Mouse (Mus musculus) left cerebral cortex, adult 2 months (tissue): ENCODE measurements around the gene Satb2. TPM values are rescaled to one million over a fixed set of nuclear protein-coding genes. Genes with fewer than 3 reads are reported as not detected.

Source experiments
- DNase-seq, 2 experiments: peaks; one replicate each; pipeline ENCODE4 v3.0.0; 2021 to 2022; ENCODE audit warnings: low spot score in 2 of 2, mixed read lengths in 1 of 2; ENCODE audit errors: extremely low spot score in 1 of 2
- H3K27ac ChIP-seq: fragments of 200-600 bp; 2 replicates; pipeline ENCODE4 v1.8.1; 2022
- H3K4me3 ChIP-seq: fragments of 200-600 bp; 2 replicates; pipeline ENCODE4 v1.8.1; 2022
- CTCF ChIP-seq: fragments of 200-600 bp; IDR thresholded peaks from 2 replicates; pipeline ENCODE4 v1.8.1; 2022; ENCODE audit warnings: antibody characterized with exemption, mild to moderate bottlenecking, moderate library complexity
- intact Hi-C: fragments of 180-260 bp; cut with DNase I; formaldehyde crosslinking; loops from one replicate; pipeline ENCODE4 v1.15.1; 2025
- total RNA-seq, 2 experiments: library from RNA; stranded (reverse); gene quantifications; 2 replicates each; pipeline ENCODE4 v1.2.3; 2021

The Satb2 gene
- total RNA-seq, 2 experiments from 2014 or later: 80.2 to 91.0 TPM

DNA sequence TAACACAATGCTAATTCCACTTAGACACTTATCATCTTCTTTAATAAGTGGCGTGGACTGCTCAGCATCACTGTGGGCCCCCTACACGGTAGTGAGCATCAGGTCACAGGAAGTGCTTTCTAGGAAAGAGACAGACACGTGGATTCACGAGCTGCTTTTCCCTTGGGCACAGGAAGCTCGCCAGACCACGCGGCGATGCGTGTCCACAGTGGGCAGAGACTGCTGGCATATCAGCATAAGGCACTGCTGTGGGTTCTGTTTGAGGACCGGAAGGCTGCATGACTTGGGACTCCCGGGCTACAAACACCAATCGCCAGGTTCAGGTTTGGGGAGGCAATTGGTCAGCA lies 22.7 kb downstream of the Satb2 start:
- Histone ChIP-seq H3K4me3 (no peak overlapping the region), H3K27ac (peak overlapping the region; percentile 58)
- intact Hi-C loops: no loop called here
- DNase-seq: no peak
- TF ChIP-seq CTCF: no peak

- Histone ChIP-seq H3K4me3 (no peak overlapping the region), H3K27ac (peak overlapping the region; percentile 58)
- no peak for TF ChIP-seq CTCF
- intact Hi-C loops: no loop called here
- DNase-seq: no peak
Measured at GRCm38 (mm10) chr1:56955055-56955738, 23.3 kb downstream of the Satb2 start.

DNA sequence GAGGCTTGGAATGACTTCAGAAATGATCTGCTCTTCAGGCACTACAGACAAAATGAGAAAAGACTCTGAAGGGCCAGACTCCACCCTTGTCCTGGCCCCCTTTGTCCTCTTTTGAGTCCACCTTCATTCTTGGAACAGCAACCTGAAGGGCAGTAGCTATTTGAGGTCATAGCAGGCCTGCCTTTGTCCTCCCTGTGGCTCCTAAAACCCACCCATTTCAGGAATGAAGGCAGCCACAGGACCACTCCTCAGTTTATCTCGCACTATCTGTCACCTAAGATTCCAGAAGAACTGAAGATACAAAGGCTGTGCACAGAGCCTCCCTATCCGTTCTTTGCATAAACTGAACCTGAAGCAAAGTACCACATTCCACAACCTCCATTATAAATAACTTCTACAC lies 24.9 kb downstream of the Satb2 start:
- intact Hi-C loops: loop anchor here (5.0 kb wide), 1 partner anchor 101 kb away; no protein-coding TSS in a partner anchor
- Histone ChIP-seq H3K4me3 (no peak overlapping the region), H3K27ac (peak overlapping the region; percentile 76)
- no peak for DNase-seq
- no peak for TF ChIP-seq CTCF

GRCm38 (mm10) chr1:56951980-56952379 lies 26.5 kb downstream of the Satb2 start:
- Histone ChIP-seq H3K4me3 (no peak overlapping the region), H3K27ac (peak overlapping the region; percentile 76)
- DNase-seq: no peak
- TF ChIP-seq CTCF: no peak
- intact Hi-C loops: loop anchor here (5.0 kb wide), 1 partner anchor 100 kb away; no protein-coding TSS in a partner anchor

- intact Hi-C loops: loop anchor here (5.0 kb wide), 1 partner anchor 99 kb away; no protein-coding TSS in a partner anchor
- Histone ChIP-seq H3K4me3 (peak overlapping the region; percentile 9; the same call in 1 of the 2 replicates), H3K27ac (peak overlapping the region; percentile 75)
- TF ChIP-seq CTCF: no peak
- no peak for DNase-seq
Measured at GRCm38 (mm10) chr1:56951525-56951924, 26.9 kb downstream of the Satb2 start.

DNA sequence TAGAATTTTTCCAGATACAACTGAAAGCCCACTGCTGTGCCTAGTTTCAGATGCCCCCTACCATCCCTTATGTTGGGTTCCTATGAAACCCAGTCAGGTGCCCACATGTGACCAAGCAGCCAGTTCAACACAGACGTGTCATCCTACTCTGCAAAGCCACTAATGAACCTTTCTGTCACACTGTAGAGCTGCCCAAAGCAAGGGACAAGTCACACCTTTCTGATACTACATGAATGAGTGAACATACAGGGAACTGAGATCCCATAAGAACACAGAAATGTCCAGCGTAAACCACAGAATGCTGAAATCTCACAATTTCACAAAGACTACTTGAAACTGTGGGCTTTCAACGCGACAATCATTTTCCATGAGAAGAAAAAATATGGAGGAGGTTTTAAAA lies 39.0 kb downstream of the Satb2 start:
- no peak for DNase-seq
- no peak for TF ChIP-seq CTCF
- no peak overlapping the region for H3K27ac ChIP-seq
- H3K4me3 ChIP-seq: no peak overlapping the region
- intact Hi-C loops: no loop called here

- intact Hi-C loops: no loop called here
- no peak for TF ChIP-seq CTCF
Measured at GRCm38 (mm10) chr1:56938432-56938831, 40.0 kb downstream of the Satb2 start.

GRCm38 (mm10) chr1:56936554-56936953 lies 41.9 kb downstream of the Satb2 start:
- Histone ChIP-seq H3K27ac (no peak overlapping the region), H3K4me3 (no peak overlapping the region)

More at GRCm38 (mm10) chr1:56938432-56938831, 40.0 kb downstream of the Satb2 start:
- H3K4me3 ChIP-seq: no peak overlapping the region
- 0 out of 2 replicates have a peak overlapping the region, but pooled peaks have one; percentile 30 for H3K27ac ChIP-seq
- no peak for DNase-seq

GRCm38 (mm10) chr1:56933821-56934220 lies 44.6 kb downstream of the Satb2 start:
- no peak overlapping the region for H3K4me3 ChIP-seq
- no peak for DNase-seq
- intact Hi-C loops: no loop called here
- peak overlapping the region; percentile 30; the same call in 1 of the 2 replicates for H3K27ac ChIP-seq
- TF ChIP-seq CTCF: no peak

More at GRCm38 (mm10) chr1:56936554-56936953, 41.9 kb downstream of the Satb2 start:
- no peak for TF ChIP-seq CTCF
- no peak for DNase-seq
- intact Hi-C loops: no loop called here

GRCm38 (mm10) chr1:56930096-56930495 lies 48.4 kb downstream of the Satb2 start:
- DNase-seq: no peak
- intact Hi-C loops: no loop called here
- no peak for TF ChIP-seq CTCF
- Histone ChIP-seq H3K4me3 (no peak overlapping the region), H3K27ac (no peak overlapping the region)

- DNase-seq: no peak
- peak; percentile 17 for TF ChIP-seq CTCF
- Histone ChIP-seq H3K27ac (peak overlapping the region; percentile 33), H3K4me3 (no peak overlapping the region)
- intact Hi-C loops: no loop called here
Measured at GRCm38 (mm10) chr1:56928731-56929130, 49.7 kb downstream of the Satb2 start.

- Histone ChIP-seq H3K4me3 (no peak overlapping the region), H3K27ac (peak overlapping the region; percentile 29; the same call in 1 of the 2 replicates)
- TF ChIP-seq CTCF: no peak
- DNase-seq: no peak
- intact Hi-C loops: no loop called here
Measured at GRCm38 (mm10) chr1:56920472-56920871, 58.0 kb downstream of the Satb2 start.

DNA sequence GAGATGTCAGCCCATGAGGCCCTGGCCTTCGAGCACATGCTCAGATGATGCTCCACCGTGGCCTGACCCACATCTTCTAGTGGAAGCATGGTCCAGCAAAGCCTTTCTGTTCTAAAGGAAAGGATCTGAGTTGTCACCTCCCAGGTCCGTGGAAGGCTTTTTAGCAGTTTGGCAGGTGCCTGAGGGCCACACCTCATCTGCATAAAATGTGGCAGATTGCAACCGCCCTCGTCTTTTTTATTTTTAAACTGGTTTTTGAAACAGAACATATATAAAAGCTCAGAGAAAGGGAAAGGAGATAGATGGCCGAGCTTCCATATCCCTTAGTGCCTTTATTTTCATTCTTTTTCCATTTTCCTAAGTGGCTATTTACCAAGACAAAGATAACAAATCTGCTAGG lies 64.2 kb downstream of the Satb2 start:
- no peak overlapping the region for H3K4me3 ChIP-seq
- intact Hi-C loops: no loop called here
- DNase-seq: no peak
- TF ChIP-seq CTCF: no peak
- H3K27ac ChIP-seq: peak overlapping the region; percentile 75
